Mouse (Mus musculus) liver, adult 2 months (tissue): ENCODE data around the gene Fndc4.

Source experiments
- CTCF ChIP-seq: fragments of 200-500 bp; IDR thresholded peaks from 2 replicates; pipeline ENCODE4 v1.5.1; 2011; ENCODE audit warnings: low read depth, low read length, control low read depth
- POLR2A ChIP-seq: fragments of 200-500 bp; IDR thresholded peaks from 2 replicates; pipeline ENCODE4 v1.6.1; 2011; ENCODE audit warnings: low read length, control low read depth; ENCODE audit not compliant: insufficient read depth; ENCODE audit errors: extremely low read depth

DNA sequence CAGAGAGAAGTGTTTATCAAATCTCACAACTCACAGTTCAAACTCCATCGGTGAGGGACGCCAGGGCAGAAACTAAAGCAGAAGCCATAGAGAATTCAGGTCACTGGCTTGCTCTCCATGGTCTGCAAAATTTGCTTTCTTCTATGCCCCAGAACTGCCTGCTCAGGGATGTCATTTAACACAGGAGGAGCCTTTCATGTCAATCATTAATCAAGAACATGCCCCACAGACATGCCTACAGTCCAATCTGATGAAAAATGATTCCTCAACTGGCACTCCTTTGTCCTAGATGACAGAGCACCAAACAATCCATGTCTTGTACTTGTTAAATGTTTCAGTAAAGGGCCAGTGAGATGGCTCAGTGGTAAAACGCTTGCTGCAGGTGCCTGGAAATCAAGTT is 26.9 kb upstream of the Fndc4 start:
- TF ChIP-seq CTCF (no peak), POLR2A (no peak)
